19 mouse cellular contexts compared by ENCODE assay signal in the genomic region with DNA sequence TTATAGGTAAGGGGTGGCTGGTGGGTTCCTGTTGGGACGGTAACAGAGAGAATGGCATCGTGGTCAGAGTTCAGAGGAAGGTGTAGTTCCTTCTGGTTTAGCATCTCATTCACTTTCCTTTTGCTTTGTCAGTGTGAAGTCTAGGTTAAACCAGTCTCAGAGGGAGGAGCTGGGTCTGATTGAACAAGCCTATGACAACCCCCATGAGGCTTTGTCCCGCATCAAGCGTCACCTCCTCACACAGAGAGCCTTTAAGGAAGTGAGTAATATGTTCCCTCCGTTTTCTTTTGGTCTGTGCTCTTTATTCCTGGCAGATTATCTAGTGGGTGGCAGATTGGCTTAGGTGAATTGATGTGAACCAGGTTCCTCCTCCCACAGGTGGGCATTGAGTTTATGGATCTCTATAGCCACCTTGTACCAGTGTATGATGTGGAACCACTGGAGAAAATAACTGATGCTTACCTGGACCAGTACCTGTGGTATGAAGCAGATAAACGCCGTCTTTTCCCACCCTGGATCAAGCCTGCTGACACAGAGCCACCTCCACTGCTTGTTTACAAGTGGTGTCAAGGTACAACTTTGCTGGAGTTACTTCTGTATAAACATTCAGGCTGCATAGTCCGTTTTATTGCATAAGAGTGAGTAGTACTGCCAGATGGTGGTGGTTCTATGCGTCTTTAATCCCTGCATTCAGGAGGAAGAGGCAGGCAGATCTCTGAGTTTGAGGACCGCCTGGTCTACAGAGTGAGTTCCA. TPM values are rescaled to one million over a fixed set of nuclear protein-coding genes. Genes with fewer than 3 reads are reported as not detected.
"Had no signal": no experiment of that assay in that cellular context is flagged by ENCODE, and none has a peak within 500 bp of the region (broad histone marks: within the 10 kb centered on the region; RNA-seq: fewer than 3 reads in every experiment).

No protein-coding gene starts in this region.

- H3K4me3 ChIP-seq: kidney, embryonic 15.5 days; left cerebral cortex, adult 2 months; midbrain, embryonic 12.5 days; myocyte; neural tube, embryonic 13.5 days had no signal

- H3K27me3 ChIP-seq: kidney, embryonic 15.5 days; midbrain, embryonic 12.5 days; neural tube, embryonic 13.5 days had no signal

- ATAC-seq: lung, postnatal 0 days; midbrain, embryonic 16.5 days had no signal

- H3K9ac ChIP-seq: kidney, embryonic 15.5 days; liver, embryonic 14.5 days; lung, embryonic 14.5 days; midbrain, embryonic 12.5 days; neural tube, embryonic 13.5 days had no signal

- H3K27ac ChIP-seq: kidney, embryonic 15.5 days; left cerebral cortex, adult 2 months; liver, embryonic 14.5 days; macrophage; midbrain, embryonic 12.5 days; neural tube, embryonic 13.5 days had no signal

- DNase-seq: kidney, adult 11 months; kidney, adult 8-10 months; kidney, postnatal 10 days; kidney, postnatal 36 days; layer of hippocampus, postnatal 36 days; lung, embryonic 14.5 days; thymus, adult 2 months; thymus, postnatal 14 days had no signal

- H3K9me3 ChIP-seq: kidney, embryonic 15.5 days; midbrain, embryonic 12.5 days; neural tube, embryonic 13.5 days had no signal

- H3K4me2 ChIP-seq: kidney, embryonic 15.5 days; lung, embryonic 14.5 days; midbrain, embryonic 12.5 days; neural tube, embryonic 13.5 days had no signal

- H3K4me1 ChIP-seq: kidney, embryonic 15.5 days; midbrain, embryonic 12.5 days; neural tube, embryonic 13.5 days had no signal

RNA-seq across cellular contexts. Expression of gene Rilp, which starts 15.4 kb away (rescaled TPM):
- total RNA-seq: neutrophil, adult 5-6 weeks had no signal

RNA-seq across cellular contexts. Expression of gene Scarf1, which starts 18.9 kb away (rescaled TPM):
- total RNA-seq: monocyte, adult 5-6 weeks; neutrophil, adult 5-6 weeks had no signal
